In genomic region chr5:113703803-113704585, GRCm38 (mm10) we compare ENCODE assay signal across 12 mouse cellular contexts. TPM values are rescaled to one million over a fixed set of nuclear protein-coding genes. Genes with fewer than 3 reads are reported as not detected.
A peak's percentile ranks its signal among the peaks of the same experiment; 100 is the strongest.
DNase-seq lines count a peak whose midpoint lies in the region; ATAC-seq and TF ChIP-seq lines count a peak whose summit lies in the region.
"Had no signal": no experiment of that assay in that cellular context is flagged by ENCODE, and none has a peak within 500 bp of the region (broad histone marks: within the 10 kb centered on the region; RNA-seq: fewer than 3 reads in every experiment).

No protein-coding gene starts in this region.

- no peak for TF ChIP-seq CTCF in lung, embryonic 14.5 days (IDR thresholded peaks at IDR 0.05; ENCODE audit: low read depth)
- no peak for TF ChIP-seq CTCF in kidney, adult 2 months (conservative IDR thresholded peaks at IDR 0.05; ENCODE audit: insufficient read depth, insufficient read length, low read depth, low read length)
- TF ChIP-seq CTCF in midbrain, postnatal 0 days (IDR thresholded peaks at IDR 0.05): no peak

- no peaks in the 10 kb centered on the region for H3K36me3 ChIP-seq in lung, embryonic 14.5 days (ENCODE audit: insufficient read depth)
- no peaks in the 10 kb centered on the region for H3K36me3 ChIP-seq in kidney, adult 2 months (ENCODE audit: control insufficient read depth, insufficient read depth, low read length)
- H3K36me3 ChIP-seq in midbrain, postnatal 0 days (ENCODE audit: insufficient read depth, low read length): no peaks in the 10 kb centered on the region

- H3K27ac ChIP-seq in lung, embryonic 14.5 days (ENCODE audit: low read depth): no peak overlapping the region
- H3K27ac ChIP-seq in kidney, adult 2 months (ENCODE audit: insufficient read depth, low read depth, low read length): no peak overlapping the region
- H3K27ac ChIP-seq in midbrain, postnatal 0 days (ENCODE audit: low read depth, low read length): peak overlapping the region; percentile 48

- DNase-seq in lung, embryonic 14.5 days: peak; percentile 47
- no peak for DNase-seq in lung, adult 18-20 months
- DNase-seq in heart, postnatal 14 days: peak; percentile 13 to 22
- peak; percentile 58 for DNase-seq in kidney, adult 2 months
- peak; percentile 36 for DNase-seq in midbrain, postnatal 0 days (ENCODE audit: low spot score)
- no peak for DNase-seq in ovary, postnatal 14 days (ENCODE audit: low spot score)
- DNase-seq: spleen, adult 18-20 months; thymus, postnatal 36 days had no signal

- ATAC-seq in lung, embryonic 14.5 days (ENCODE audit: insufficient read depth): no peak
- no peak for ATAC-seq in midbrain, postnatal 0 days (ENCODE audit: low FRiP score)
- no peak for ATAC-seq in megakaryocyte progenitor cell, adult 5-6 weeks (replicated peaks; ENCODE audit: poor library complexity)

- no peak overlapping the region for H3K4me2 ChIP-seq in lung, embryonic 14.5 days
- H3K4me2 ChIP-seq in midbrain, postnatal 0 days (ENCODE audit: low read depth, low read length, poor library complexity, severe bottlenecking): no peak overlapping the region

- WGBS in lung, embryonic 14.5 days: 44% methylated on average over 21 of the region's 21 CpGs
- 25% methylated on average over 21 of the region's 21 CpGs for WGBS in kidney, adult 2 months
- 37% methylated on average over 21 of the region's 21 CpGs for WGBS in midbrain, postnatal 0 days

- no peak overlapping the region for H3K9ac ChIP-seq in lung, embryonic 14.5 days
- no peak overlapping the region for H3K9ac ChIP-seq in midbrain, postnatal 0 days (replicated peaks; ENCODE audit: low read length, poor library complexity, severe bottlenecking)

- H3K4me3 ChIP-seq in lung, embryonic 14.5 days (ENCODE audit: low read depth, low read length): no peak overlapping the region
- H3K4me3 ChIP-seq in kidney, adult 2 months (ENCODE audit: insufficient read depth, low read depth, low read length): no peak overlapping the region
- no peak overlapping the region for H3K4me3 ChIP-seq in midbrain, postnatal 0 days (ENCODE audit: low read depth, low read length)

- TF ChIP-seq POLR2A in kidney, adult 2 months (IDR thresholded peaks at IDR 0.05; ENCODE audit: low read depth, low read length): no peak

- H3K27me3 ChIP-seq in lung, embryonic 14.5 days (ENCODE audit: insufficient read depth, low read length): no peaks in the 10 kb centered on the region
- H3K27me3 ChIP-seq in kidney, adult 2 months (replicated peaks; ENCODE audit: control insufficient read depth, insufficient read depth, low read length): no peaks in the 10 kb centered on the region
- no peaks in the 10 kb centered on the region for H3K27me3 ChIP-seq in midbrain, postnatal 0 days (ENCODE audit: insufficient read depth, low read length)

- intact Hi-C loops in heart, postnatal 14 days (cut with DNase I): loop anchor here (5.0 kb wide), 1 partner anchor 52 kb away; the partner anchor contains the start of gene Cmklr1

- H3K4me1 ChIP-seq in lung, embryonic 14.5 days (ENCODE audit: insufficient read depth): no peaks in the 10 kb centered on the region
- H3K4me1 ChIP-seq in kidney, adult 2 months (ENCODE audit: control insufficient read depth, insufficient read depth, low read length): no peaks in the 10 kb centered on the region
- H3K4me1 ChIP-seq in midbrain, postnatal 0 days (ENCODE audit: insufficient read depth, low read length): no peaks in the 10 kb centered on the region

- no peaks in the 10 kb centered on the region for H3K9me3 ChIP-seq in lung, embryonic 14.5 days (ENCODE audit: low read depth, low read length)
- no peaks in the 10 kb centered on the region for H3K9me3 ChIP-seq in midbrain, postnatal 0 days (ENCODE audit: low read length)

RNA-seq across cellular contexts. Expression of gene 1700069L16Rik, which starts 20.6 kb away (rescaled TPM):
- polyA plus RNA-seq in lung, embryonic 14.5 days (2014; fragmentation: Nextera tagmentation; extraction: Ambion mirVana): 0.38 TPM in 1 of 2 replicates, not detected in the other
- not detected for total RNA-seq in heart, postnatal 14 days (2021)
- not detected in 2 replicates for polyA plus RNA-seq in kidney, adult 2 months (2012; rRNA removed)
- not detected in 2 replicates for total RNA-seq in midbrain, postnatal 0 days (2014; rRNA removed)
- polyA plus RNA-seq in midbrain, postnatal 0 days (2015; fragmentation: Nextera tagmentation; extraction: Ambion mirVana): not detected in 2 replicates
- total RNA-seq in megakaryocyte progenitor cell, adult 5-6 weeks (2015): not detected in 2 replicates
- not detected in 2 replicates for total RNA-seq in megakaryocyte progenitor cell, adult 5-6 weeks (2017)
- total RNA-seq: gastrocnemius, adult 18-20 months; left cerebral cortex, adult 8-10 months had no signal
- polyA plus RNA-seq: intestine, embryonic 14.5 days had no signal

RNA-seq across cellular contexts. Expression of gene Ficd, which starts 31.6 kb away (rescaled TPM):
- polyA plus RNA-seq in lung, embryonic 14.5 days (2014; fragmentation: Nextera tagmentation; extraction: Ambion mirVana): 3.6 and 4.3 TPM in 2 replicates
- 1 to 10 TPM; 4.7 to 5.7 TPM for total RNA-seq in heart, postnatal 14 days (2021)
- polyA plus RNA-seq in kidney, adult 2 months (2012; rRNA removed): 6.7 and 7.1 TPM in 2 replicates
- total RNA-seq in midbrain, postnatal 0 days (2014; rRNA removed): 11.5 and 15.4 TPM in 2 replicates
- polyA plus RNA-seq in midbrain, postnatal 0 days (2015; fragmentation: Nextera tagmentation; extraction: Ambion mirVana): 8.7 and 9.0 TPM in 2 replicates
- 2.5 and 3.1 TPM in 2 replicates for total RNA-seq in megakaryocyte progenitor cell, adult 5-6 weeks (2015)
- total RNA-seq in megakaryocyte progenitor cell, adult 5-6 weeks (2017): 1.5 and 2.6 TPM in 2 replicates

RNA-seq across cellular contexts. Expression of gene Cmklr1, which starts 53.8 kb away (rescaled TPM):
- 8.3 and 11.1 TPM in 2 replicates for polyA plus RNA-seq in lung, embryonic 14.5 days (2014; fragmentation: Nextera tagmentation; extraction: Ambion mirVana)
- total RNA-seq in heart, postnatal 14 days (2021): 10 to 100 TPM; 23.8 to 25.0 TPM
- polyA plus RNA-seq in kidney, adult 2 months (2012; rRNA removed): 18.2 and 19.4 TPM in 2 replicates
- total RNA-seq in midbrain, postnatal 0 days (2014; rRNA removed): 2.7 and 3.6 TPM in 2 replicates
- polyA plus RNA-seq in midbrain, postnatal 0 days (2015; fragmentation: Nextera tagmentation; extraction: Ambion mirVana): 0.63 and 1.1 TPM in 2 replicates
- 0.85 and 0.94 TPM in 2 replicates for total RNA-seq in megakaryocyte progenitor cell, adult 5-6 weeks (2015)
- not detected in 2 replicates for total RNA-seq in megakaryocyte progenitor cell, adult 5-6 weeks (2017)

Comparison
In these comparisons a context has a peak if more than half of its experiments do, and no peak if none do; other contexts are left out.
1. DNase-seq: peak in lung, embryonic 14.5 days (single experiment), heart, postnatal 14 days (2 of 2), kidney, adult 2 months (single experiment) and midbrain, postnatal 0 days (single experiment); none in lung, adult 18-20 months (0 of 2) and ovary, postnatal 14 days (single experiment).